Mouse (Mus musculus) limb, embryonic 15.5 days (tissue): ENCODE results near the gene Sult3a2. TPM values are rescaled to one million over a fixed set of nuclear protein-coding genes. Genes with fewer than 3 reads are reported as not detected.
"Not testable (repeated sequence)": the region's sequence is repeated elsewhere in the genome, so short reads cannot be mapped to it uniquely, and the experiment has no call there.

Experiments used
- ATAC-seq: fragments of 200-750 bp; cut with Nextera tagmentation; 2 replicates; pipeline ENCODE4 v1.8.0; 2017; ENCODE audit warnings: low read depth, moderate TSS enrichment; ENCODE audit not compliant: insufficient number of reproducible peaks, low FRiP score, low TSS enrichment
- H3K27ac ChIP-seq: fragments of 300-500 bp; sonication (generic); 2 replicates; pipeline ENCODE4 v1.5.1; 2015; ENCODE audit warnings: moderate library complexity, mild to moderate bottlenecking, inconsistent platforms
- H3K27me3 ChIP-seq: fragments of 300-500 bp; sonication (generic); 2 replicates; pipeline ENCODE4 v1.6.1; 2015; ENCODE audit warnings: inconsistent platforms
- H3K36me3 ChIP-seq: fragments of 300-500 bp; sonication (generic); 2 replicates; pipeline ENCODE4 v1.6.1; 2015; ENCODE audit warnings: inconsistent platforms
- H3K4me1 ChIP-seq: fragments of 300-500 bp; sonication (generic); 2 replicates; pipeline ENCODE4 v1.6.1; 2015; ENCODE audit warnings: inconsistent platforms
- H3K4me2 ChIP-seq: fragments of 300-500 bp; sonication (generic); 2 replicates; pipeline ENCODE4 v1.6.1; 2015; ENCODE audit warnings: mild to moderate bottlenecking, inconsistent platforms
- H3K4me3 ChIP-seq: fragments of 300-500 bp; sonication (generic); 2 replicates; pipeline ENCODE4 v1.5.1; 2015; ENCODE audit warnings: mild to moderate bottlenecking, inconsistent platforms
- H3K9ac ChIP-seq: fragments of 300-500 bp; sonication (generic); 2 replicates; pipeline ENCODE4 v1.6.1; 2015; ENCODE audit warnings: inconsistent platforms
- H3K9me3 ChIP-seq: fragments of 300-500 bp; sonication (generic); 2 replicates; pipeline ENCODE4 v1.6.1; 2016; ENCODE audit warnings: inconsistent platforms
- WGBS: fragments of 180-500 bp; shearing (Covaris S2); methylation state at CpG from one replicate; pipeline ENCODE4 v1.1.7; 2015; 5-methylcytosine and 5-hydroxymethylcytosine counted together
- polyA plus RNA-seq: library from polyadenylated mRNA; unstranded; fragments of >200 nt; fragmentation: Nextera tagmentation; extraction: Ambion mirVana; gene quantifications from 2 replicates; pipeline ENCODE4 v1.2.1, GENCODE M21; 2015

The Sult3a2 gene
- not detected in 2 replicates for polyA plus RNA-seq

DNA sequence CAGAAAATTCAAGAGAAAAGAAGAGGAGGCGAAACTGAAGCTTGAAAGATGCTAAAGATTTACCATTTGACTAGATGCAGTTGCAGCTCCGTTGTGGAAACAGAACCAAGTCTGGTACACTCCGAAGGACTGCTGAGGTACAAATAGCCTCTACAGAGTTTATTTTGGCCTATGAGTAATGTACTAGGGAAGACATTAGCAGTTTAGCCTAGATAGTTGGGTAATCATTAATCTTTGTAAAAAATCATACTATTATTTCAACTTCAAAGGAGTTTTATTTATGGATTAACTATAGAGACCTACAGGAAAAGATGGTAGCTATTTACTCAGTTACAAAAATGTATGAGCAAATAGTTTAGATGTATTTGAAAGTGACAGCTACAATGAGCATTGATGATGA is at the start of gene Sult3a2:
Gene Sult3a2, minus strand, starts transcription at position 101 of the 400 bp plus-strand sequence.
- WGBS, result 85% methylated on average over 3 of the region's 3 CpGs
- Histone ChIP-seq H3K4me2 (no peak within 1 kb of the TSS), H3K27ac (no peak within 1 kb of the TSS), H3K27me3 (no peaks in the 10 kb centered on the region), H3K4me3 (no peak within 1 kb of the TSS), H3K4me1 (no peaks in the 10 kb centered on the region), H3K36me3 (no peaks in the 10 kb centered on the region), H3K9me3 (no peaks in the 10 kb centered on the region), H3K9ac (no peak within 1 kb of the TSS)
- ATAC-seq, result no peak

DNA sequence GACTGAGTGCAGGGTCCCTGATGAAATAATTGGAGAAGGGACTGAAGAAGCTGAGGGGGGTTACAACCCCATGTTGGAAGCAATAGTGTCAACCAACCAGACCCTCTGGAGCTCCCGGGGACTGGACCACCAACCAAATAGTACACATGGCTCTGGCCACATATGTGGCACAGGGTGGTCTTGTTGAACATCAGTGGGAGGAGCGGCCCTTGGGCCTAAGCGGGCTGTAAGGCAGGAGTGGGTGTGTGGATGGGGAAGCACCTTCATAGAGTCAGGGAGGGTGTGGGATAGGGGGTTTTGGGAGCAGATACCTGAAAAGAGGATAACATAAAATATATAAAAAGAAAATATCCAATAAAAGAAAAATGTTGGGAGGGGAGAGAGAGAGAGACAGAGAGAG is 34.4 kb upstream of the Sult3a2 start:
- no peaks in the 10 kb centered on the region for H3K36me3 ChIP-seq
- no peak overlapping the region for H3K4me3 ChIP-seq
- no peak overlapping the region for H3K27ac ChIP-seq
- no peak for ATAC-seq
- no peaks in the 10 kb centered on the region for H3K4me1 ChIP-seq
- no peaks in the 10 kb centered on the region for H3K27me3 ChIP-seq
- WGBS, result 93% methylated on average over 3 of the region's 3 CpGs
- no peak overlapping the region for H3K9ac ChIP-seq
- H3K4me2 ChIP-seq, result no peak overlapping the region
- no peaks in the 10 kb centered on the region for H3K9me3 ChIP-seq

DNA sequence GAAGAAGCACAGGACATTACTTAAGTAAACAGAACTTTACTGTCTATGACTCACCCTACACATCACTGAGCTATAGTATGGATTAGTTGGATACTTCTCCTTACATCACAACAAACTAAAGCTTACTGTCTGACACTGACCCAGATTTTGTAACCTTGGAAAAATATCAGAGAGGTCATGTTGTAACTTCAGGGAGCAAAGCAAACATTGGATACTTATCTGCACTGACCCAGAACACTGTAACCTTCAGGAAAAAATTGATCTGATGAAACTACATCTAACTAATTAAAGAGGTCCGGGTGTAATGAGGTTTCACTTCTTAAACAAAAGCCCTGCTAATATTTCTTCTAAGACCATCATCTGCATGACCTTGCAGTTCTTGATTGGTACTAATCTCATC is 30.4 kb upstream of the Sult3a2 start:
- Histone ChIP-seq H3K27me3 (no peaks in the 10 kb centered on the region), H3K9ac (no peak overlapping the region), H3K4me2 (no peak overlapping the region), H3K36me3 (no peaks in the 10 kb centered on the region), H3K4me3 (no peak overlapping the region), H3K4me1 (no peaks in the 10 kb centered on the region), H3K27ac (no peak overlapping the region), H3K9me3 (no peaks in the 10 kb centered on the region)
- WGBS, result 70% methylated on average over 1 of the region's 1 CpGs
- ATAC-seq, result no peak

DNA sequence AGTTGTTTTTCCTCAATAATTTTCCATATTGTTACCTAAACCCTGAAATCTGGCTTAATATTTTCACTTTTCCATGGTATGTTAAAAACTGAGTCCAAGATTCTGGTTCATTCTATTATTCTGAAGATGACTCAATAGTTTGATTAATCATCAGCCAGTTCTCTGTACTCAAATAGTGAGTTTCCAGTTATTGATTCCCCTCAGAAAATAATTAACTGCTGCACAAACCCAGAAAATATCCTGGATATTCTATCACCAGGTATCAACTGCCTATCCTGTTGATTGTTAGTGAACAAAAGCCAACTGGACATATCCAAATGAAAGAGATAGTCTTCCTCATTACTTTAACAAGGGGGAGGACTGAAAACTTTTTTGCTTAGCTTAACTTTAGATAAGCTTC is 27.8 kb upstream of the Sult3a2 start:
- H3K4me2 ChIP-seq, result no peak overlapping the region
- H3K9ac ChIP-seq, result no peak overlapping the region
- H3K4me1 ChIP-seq, result no peaks in the 10 kb centered on the region
- no peak overlapping the region for H3K27ac ChIP-seq
- ATAC-seq, result no peak
- no peaks in the 10 kb centered on the region for H3K27me3 ChIP-seq
- H3K36me3 ChIP-seq, result no peaks in the 10 kb centered on the region
- H3K4me3 ChIP-seq, result no peak overlapping the region
- H3K9me3 ChIP-seq, result no peaks in the 10 kb centered on the region

DNA sequence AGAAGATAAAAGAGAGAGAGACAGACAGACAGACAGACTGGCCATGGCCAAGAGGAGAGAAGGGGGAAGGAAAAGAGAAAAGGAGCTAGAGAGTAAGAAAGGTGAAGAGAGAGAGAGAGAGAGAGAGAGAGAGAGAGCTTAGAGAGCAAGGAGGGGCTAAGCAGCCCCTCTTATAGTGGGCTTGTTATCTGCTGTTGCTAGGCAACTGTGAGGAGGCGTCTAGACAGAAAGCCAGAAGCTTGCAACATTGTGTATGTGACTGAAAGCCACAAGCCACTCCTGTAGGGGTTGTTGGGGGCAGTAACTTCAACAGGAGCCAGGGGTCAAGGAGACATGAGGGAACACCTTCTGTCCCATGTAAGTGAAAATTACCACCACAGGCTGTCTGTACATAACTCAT is 25.3 kb upstream of the Sult3a2 start:
- H3K27ac ChIP-seq, result no peak overlapping the region
- H3K4me3 ChIP-seq, result no peak overlapping the region
- H3K9me3 ChIP-seq, result no peaks in the 10 kb centered on the region
- H3K4me2 ChIP-seq, result no peak overlapping the region
- H3K27me3 ChIP-seq, result no peaks in the 10 kb centered on the region
- no peaks in the 10 kb centered on the region for H3K36me3 ChIP-seq
- ATAC-seq, result no peak
- 16% methylated on average over 1 of the region's 1 CpGs for WGBS
- no peak overlapping the region for H3K9ac ChIP-seq
- no peaks in the 10 kb centered on the region for H3K4me1 ChIP-seq

DNA sequence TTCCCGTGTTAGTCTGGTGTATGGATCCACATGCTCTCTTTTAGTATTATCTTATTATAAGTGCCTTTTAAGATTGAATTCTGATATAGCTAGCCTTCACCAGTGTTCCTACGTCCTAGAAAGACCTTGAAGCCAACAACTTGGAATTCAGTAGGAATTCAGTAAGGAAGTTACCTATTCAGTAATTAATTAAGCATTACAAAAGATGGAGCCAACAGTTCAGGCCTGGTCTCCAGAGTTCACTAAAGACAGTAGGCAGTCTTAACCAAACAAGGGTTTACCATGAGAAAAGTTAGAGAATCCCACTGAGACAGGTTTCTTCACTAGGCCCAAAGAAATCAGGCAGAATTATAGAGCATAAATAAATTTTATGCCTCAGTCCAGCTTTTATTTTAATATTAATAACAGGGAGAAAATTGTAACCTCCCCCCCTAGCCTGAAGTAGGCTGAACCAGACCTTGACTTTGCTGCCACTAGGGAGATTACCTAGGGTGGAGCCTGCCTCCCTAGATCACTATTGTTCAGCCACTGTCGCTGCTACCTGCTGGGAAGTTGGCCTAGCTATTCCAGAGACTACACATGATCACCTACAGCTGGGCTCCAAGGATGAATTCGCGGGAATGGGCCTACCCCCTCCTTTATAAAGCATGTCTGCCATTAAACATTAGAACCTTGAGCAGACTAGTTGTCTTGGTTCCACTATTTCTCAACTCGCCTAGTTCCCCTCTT is 10.9 kb upstream of the Sult3a2 start:
- H3K36me3 ChIP-seq, H3K27me3 ChIP-seq, H3K9ac ChIP-seq, ATAC-seq, H3K4me3 ChIP-seq, H3K4me2 ChIP-seq, H3K27ac ChIP-seq, H3K9me3 ChIP-seq, H3K4me1 ChIP-seq: not testable (repeated sequence)
- WGBS, result 79% methylated on average over 6 of the region's 6 CpGs

DNA sequence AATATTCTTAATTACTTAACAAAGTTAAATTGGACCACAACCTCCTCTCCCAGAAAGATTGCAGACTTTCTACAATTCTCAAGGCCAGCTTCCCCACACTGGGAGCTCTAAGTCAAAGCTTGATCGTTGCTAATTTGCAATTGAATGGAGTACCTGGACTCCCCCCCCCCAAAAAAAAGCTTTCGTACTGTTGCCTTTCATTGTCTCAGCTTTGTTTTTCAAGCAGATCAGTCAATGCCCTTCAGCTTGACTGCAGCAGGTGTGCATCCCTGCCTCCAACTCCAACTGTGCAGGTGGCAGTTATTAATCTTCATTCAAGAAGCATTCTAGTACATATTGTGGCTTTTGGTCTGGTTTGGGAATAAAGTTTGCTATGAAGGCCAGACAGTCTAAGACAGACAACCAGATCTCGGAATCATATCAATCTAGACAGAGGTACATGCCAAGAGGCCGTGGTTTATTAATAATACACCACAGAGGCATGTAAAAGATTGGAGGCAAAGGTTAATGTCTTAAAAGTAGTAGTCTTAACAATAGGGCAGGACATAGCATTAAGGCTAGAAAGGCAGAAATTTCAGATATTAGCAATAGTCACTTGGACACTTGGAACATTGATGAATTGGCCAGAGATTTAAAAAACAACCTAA is 9.9 kb upstream of the Sult3a2 start:
- H3K4me1 ChIP-seq, H3K9me3 ChIP-seq, H3K27me3 ChIP-seq, H3K4me3 ChIP-seq, H3K27ac ChIP-seq, H3K9ac ChIP-seq, H3K4me2 ChIP-seq, H3K36me3 ChIP-seq, ATAC-seq: not testable (repeated sequence)
- WGBS, result 81% methylated on average over 4 of the region's 4 CpGs

DNA sequence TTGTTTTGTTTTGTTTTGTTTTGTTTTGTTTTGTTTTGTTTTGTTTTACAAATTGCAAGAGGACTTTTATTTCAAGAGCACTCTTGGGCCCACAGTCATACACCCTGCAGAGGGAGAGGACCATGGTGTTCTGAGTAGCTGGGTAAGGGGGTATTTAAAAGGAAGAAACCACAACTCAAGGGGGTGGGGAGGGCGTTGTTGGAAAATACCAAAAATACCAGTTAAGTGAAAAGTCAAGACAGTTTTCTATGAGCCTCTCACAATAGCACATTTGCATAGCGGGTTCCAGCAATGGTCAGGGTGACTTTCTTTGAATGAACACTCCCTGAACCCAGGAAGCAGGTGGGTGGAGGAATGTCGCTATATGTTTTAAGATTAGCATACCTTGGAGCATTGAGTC is 5.7 kb upstream of the Sult3a2 start:
- H3K27ac ChIP-seq, H3K36me3 ChIP-seq, ATAC-seq, H3K27me3 ChIP-seq, H3K4me1 ChIP-seq, H3K4me2 ChIP-seq, H3K9ac ChIP-seq, H3K9me3 ChIP-seq, H3K4me3 ChIP-seq: not testable (repeated sequence)
- 80% methylated on average over 3 of the region's 3 CpGs for WGBS

DNA sequence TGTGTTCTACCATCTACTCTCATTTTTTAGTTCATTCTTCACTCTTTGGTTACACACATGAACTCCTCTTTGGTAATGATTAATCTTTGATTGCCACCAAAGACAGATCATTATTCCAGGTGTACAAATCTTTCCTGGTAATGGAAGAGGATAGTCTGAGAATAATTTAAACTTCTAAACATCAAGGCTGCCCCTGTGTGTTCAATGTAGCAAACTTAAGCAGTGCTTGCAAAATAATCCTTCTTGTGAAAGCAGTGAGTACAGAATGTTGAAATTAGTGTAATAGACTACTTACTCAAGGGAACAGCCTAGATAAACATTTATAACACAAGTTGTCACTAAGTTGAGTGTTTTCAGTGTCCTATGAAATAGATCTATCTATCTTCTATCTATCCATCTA is 1.0 kb upstream of the Sult3a2 start:
- Histone ChIP-seq H3K4me2 (no peak overlapping the region), H3K4me3 (no peak overlapping the region), H3K9ac (no peak overlapping the region), H3K27me3 (no peaks in the 10 kb centered on the region), H3K27ac (no peak overlapping the region), H3K4me1 (no peaks in the 10 kb centered on the region), H3K36me3 (no peaks in the 10 kb centered on the region), H3K9me3 (no peaks in the 10 kb centered on the region)
- no peak for ATAC-seq

DNA sequence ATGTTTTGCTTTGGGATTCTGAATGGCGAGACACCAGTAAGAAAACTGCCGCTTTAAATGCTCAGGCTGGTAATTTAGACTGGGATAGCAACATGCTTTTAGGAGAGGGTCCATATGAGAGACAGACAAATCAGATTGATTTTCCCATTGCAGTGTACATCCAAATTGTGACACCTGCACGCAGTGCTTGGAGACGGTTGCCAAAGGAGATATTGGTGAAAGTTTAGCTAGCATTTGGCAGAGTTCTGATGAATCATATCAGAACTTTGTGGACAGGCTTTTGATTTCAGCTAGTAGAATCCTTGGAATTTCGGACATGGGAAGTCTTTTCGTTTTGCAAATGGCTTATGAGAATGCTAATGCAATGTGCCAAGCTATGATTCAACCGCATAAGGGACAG is 51.3 kb downstream of the Sult3a2 start:
- not testable (repeated sequence) for H3K4me1 ChIP-seq, ATAC-seq, H3K27me3 ChIP-seq, H3K4me3 ChIP-seq, H3K36me3 ChIP-seq, H3K9me3 ChIP-seq, H3K27ac ChIP-seq, H3K9ac ChIP-seq, H3K4me2 ChIP-seq
- WGBS, result 89% methylated on average over 7 of the region's 7 CpGs

DNA sequence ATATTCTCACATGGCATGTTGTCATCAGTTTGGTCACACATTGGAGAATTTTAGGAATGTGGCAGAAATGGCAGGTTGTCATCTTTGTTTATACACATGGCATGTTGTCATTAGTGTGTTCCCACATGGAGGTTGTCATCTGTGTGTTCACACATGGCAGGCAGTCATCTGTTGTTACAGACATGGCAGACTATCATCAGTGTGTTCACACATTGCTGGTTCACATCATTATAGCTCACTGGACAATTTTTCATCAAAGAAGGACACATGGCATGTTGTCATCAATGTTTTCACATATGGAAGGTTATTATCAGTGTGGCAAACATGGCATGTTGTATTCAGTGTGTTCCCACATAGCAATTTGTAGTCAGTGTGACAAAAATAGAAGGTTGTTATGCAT is 53.3 kb downstream of the Sult3a2 start:
- Histone ChIP-seq H3K9me3 (no peaks in the 10 kb centered on the region), H3K4me3 (no peak overlapping the region), H3K9ac (no peak overlapping the region), H3K27ac (no peak overlapping the region), H3K36me3 (no peaks in the 10 kb centered on the region), H3K27me3 (no peaks in the 10 kb centered on the region), H3K4me1 (no peaks in the 10 kb centered on the region), H3K4me2 (no peak overlapping the region)
- ATAC-seq, result no peak

DNA sequence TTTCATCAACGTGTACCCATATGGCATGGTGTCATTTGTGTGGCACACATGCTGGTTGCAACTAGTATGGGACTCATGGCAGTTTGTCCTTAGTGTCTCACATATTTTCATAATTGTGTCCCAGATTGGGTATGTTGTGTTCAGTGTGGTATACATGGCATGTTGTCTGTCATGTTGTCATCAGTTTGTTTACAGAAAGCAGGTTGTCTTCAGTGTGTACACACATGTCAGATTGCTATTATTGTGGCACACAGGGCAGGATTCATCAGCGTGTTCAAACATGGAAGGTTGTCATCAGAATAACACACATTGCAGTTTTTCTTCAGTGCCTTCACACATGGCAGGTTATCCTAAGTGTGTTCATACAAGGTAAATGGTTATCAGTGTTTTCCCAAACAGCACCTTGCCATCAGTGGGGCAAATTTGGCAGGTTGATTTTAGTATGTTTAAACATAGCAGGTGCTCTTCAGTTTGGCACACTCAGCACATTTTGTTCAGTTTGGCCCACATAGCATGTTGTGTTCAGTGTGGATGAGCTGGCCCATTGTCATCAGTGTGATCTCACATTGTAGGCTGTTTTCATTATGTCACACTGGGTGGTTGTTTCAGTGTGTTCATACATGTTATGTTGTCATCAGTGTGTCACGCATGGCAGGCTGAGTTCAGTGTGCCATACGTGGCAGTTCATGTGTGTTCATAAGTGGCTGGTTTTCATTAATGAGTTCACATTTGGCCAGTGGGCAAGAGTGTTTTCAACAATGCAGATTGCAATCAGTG is 53.9 kb downstream of the Sult3a2 start:
- 83% methylated on average over 4 of the region's 4 CpGs for WGBS
- no peak for ATAC-seq
- H3K9ac ChIP-seq, result no peak overlapping the region
- H3K9me3 ChIP-seq, result no peaks in the 10 kb centered on the region
- H3K27me3 ChIP-seq, result no peaks in the 10 kb centered on the region
- H3K27ac ChIP-seq, result no peak overlapping the region
- H3K4me2 ChIP-seq, result no peak overlapping the region
- H3K36me3 ChIP-seq, result no peaks in the 10 kb centered on the region
- H3K4me3 ChIP-seq, result no peak overlapping the region
- no peaks in the 10 kb centered on the region for H3K4me1 ChIP-seq
